Comparison of ENCODE assay signal across 17 mouse cellular contexts in genomic region chr2:68426977-68427577, GRCm38 (mm10). TPM values are rescaled to one million over a fixed set of nuclear protein-coding genes. Genes with fewer than 3 reads are reported as not detected.
DNase-seq lines count a peak whose midpoint lies in the region; ATAC-seq lines count a peak whose summit lies in the region.
"Had no signal": no experiment of that assay in that cellular context is flagged by ENCODE, and none has a peak within 500 bp of the region (broad histone marks: within the 10 kb centered on the region; RNA-seq: fewer than 3 reads in every experiment).

No protein-coding gene starts in this region.

- no peak overlapping the region for H3K9ac ChIP-seq in kidney, embryonic 15.5 days
- no peak overlapping the region for H3K9ac ChIP-seq in liver, embryonic 13.5 days
- H3K9ac ChIP-seq in liver, embryonic 11.5 days (ENCODE audit: low read depth, low read length): no peak overlapping the region
- H3K9ac ChIP-seq: embryonic facial prominence, embryonic 12.5 days; forebrain, embryonic 15.5 days; hindbrain, embryonic 12.5 days; intestine, embryonic 15.5 days had no signal

- peak; percentile 85 for DNase-seq in heart, adult 11 months
- no peak for DNase-seq in heart, adult 9 months (ENCODE audit: low spot score in 2 of 2)
- no peak for DNase-seq in kidney, postnatal 25 days
- no peak for DNase-seq in liver, embryonic 13.5 days
- DNase-seq in liver, embryonic 11.5 days (ENCODE audit: low spot score): no peak
- no peak for DNase-seq in limb, embryonic 10.5 days (ENCODE audit: low spot score)
- DNase-seq: adrenal gland, adult 2 months; adrenal gland, postnatal 25 days; gastrocnemius, postnatal 14 days; heart, postnatal 4 days had no signal

- H3K4me2 ChIP-seq in kidney, embryonic 15.5 days: no peak overlapping the region
- no peak overlapping the region for H3K4me2 ChIP-seq in liver, embryonic 13.5 days
- H3K4me2 ChIP-seq in liver, embryonic 11.5 days: no peak overlapping the region
- H3K4me2 ChIP-seq: embryonic facial prominence, embryonic 12.5 days; forebrain, embryonic 15.5 days; hindbrain, embryonic 12.5 days; intestine, embryonic 15.5 days had no signal

- H3K9me3 ChIP-seq in kidney, embryonic 15.5 days (replicated peaks): no peaks in the 10 kb centered on the region
- H3K9me3 ChIP-seq in liver, embryonic 13.5 days (replicated peaks): no peaks in the 10 kb centered on the region
- H3K9me3 ChIP-seq in liver, embryonic 11.5 days (ENCODE audit: control insufficient read depth, low read length): no peaks in the 10 kb centered on the region
- H3K9me3 ChIP-seq in limb, embryonic 10.5 days (replicated peaks): no peaks in the 10 kb centered on the region
- H3K9me3 ChIP-seq: embryonic facial prominence, embryonic 12.5 days; forebrain, embryonic 15.5 days; heart, embryonic 10.5 days; hindbrain, embryonic 12.5 days; intestine, embryonic 15.5 days had no signal

- no peaks in the 10 kb centered on the region for H3K36me3 ChIP-seq in kidney, embryonic 15.5 days
- no peaks in the 10 kb centered on the region for H3K36me3 ChIP-seq in liver, embryonic 13.5 days
- no peaks in the 10 kb centered on the region for H3K36me3 ChIP-seq in liver, embryonic 11.5 days (ENCODE audit: control insufficient read depth, insufficient read depth, low read length)
- H3K36me3 ChIP-seq in limb, embryonic 10.5 days: peaks cover 14% of the 10 kb centered on the region
- H3K36me3 ChIP-seq: embryonic facial prominence, embryonic 12.5 days; forebrain, embryonic 15.5 days; intestine, embryonic 15.5 days had no signal

- no peaks in the 10 kb centered on the region for H3K27me3 ChIP-seq in kidney, embryonic 15.5 days
- no peaks in the 10 kb centered on the region for H3K27me3 ChIP-seq in liver, embryonic 13.5 days
- no peaks in the 10 kb centered on the region for H3K27me3 ChIP-seq in liver, embryonic 11.5 days (replicated peaks; ENCODE audit: control insufficient read depth, insufficient read depth, low read length)
- no peaks in the 10 kb centered on the region for H3K27me3 ChIP-seq in limb, embryonic 10.5 days (ENCODE audit: low read depth, poor library complexity, severe bottlenecking)
- H3K27me3 ChIP-seq: CH12.LX; embryonic facial prominence, embryonic 12.5 days; forebrain, embryonic 15.5 days; hindbrain, embryonic 12.5 days; intestine, embryonic 15.5 days had no signal

- no peak overlapping the region for H3K27ac ChIP-seq in kidney, embryonic 15.5 days
- H3K27ac ChIP-seq in liver, embryonic 13.5 days: peak overlapping the region; percentile 6; the same call in 1 of the 2 replicates
- H3K27ac ChIP-seq in liver, embryonic 11.5 days (ENCODE audit: low read depth, low read length): no peak overlapping the region
- peak overlapping the region; percentile 34; the same call in 1 of the 2 replicates for H3K27ac ChIP-seq in limb, embryonic 10.5 days
- H3K27ac ChIP-seq: embryonic facial prominence, embryonic 12.5 days; forebrain, embryonic 15.5 days; heart, embryonic 10.5 days; hindbrain, embryonic 12.5 days; intestine, embryonic 15.5 days had no signal

- H3K4me1 ChIP-seq in kidney, embryonic 15.5 days: peaks cover 27% of the 10 kb centered on the region
- H3K4me1 ChIP-seq in liver, embryonic 13.5 days (replicated peaks): peaks cover 26% of the 10 kb centered on the region
- H3K4me1 ChIP-seq in liver, embryonic 11.5 days (replicated peaks; ENCODE audit: control insufficient read depth, insufficient read depth, low read length): peaks cover 6% of the 10 kb centered on the region
- H3K4me1 ChIP-seq in limb, embryonic 10.5 days: peaks cover 29% of the 10 kb centered on the region
- H3K4me1 ChIP-seq: embryonic facial prominence, embryonic 12.5 days; forebrain, embryonic 15.5 days; hindbrain, embryonic 12.5 days had no signal

- peak; percentile 38; the same call in 1 of the 2 replicates for ATAC-seq in kidney, embryonic 15.5 days (replicated peaks; ENCODE audit: low FRiP score)
- no peak for ATAC-seq in liver, embryonic 13.5 days (ENCODE audit: low read depth)
- ATAC-seq in liver, embryonic 11.5 days (replicated peaks; ENCODE audit: low FRiP score): no peak
- ATAC-seq: forebrain, embryonic 15.5 days; intestine, embryonic 15.5 days had no signal

- WGBS in kidney, embryonic 15.5 days: 54% methylated on average over 5 of the region's 5 CpGs
- 63% methylated on average over 5 of the region's 5 CpGs for WGBS in liver, embryonic 13.5 days (ENCODE audit: insufficient replicate concordance)
- 69% methylated on average over 5 of the region's 5 CpGs for WGBS in liver, embryonic 11.5 days
- 71% methylated on average over 5 of the region's 5 CpGs for WGBS in limb, embryonic 10.5 days

- H3K4me3 ChIP-seq in kidney, embryonic 15.5 days (replicated peaks): no peak overlapping the region
- H3K4me3 ChIP-seq in liver, embryonic 13.5 days (replicated peaks): no peak overlapping the region
- H3K4me3 ChIP-seq in liver, embryonic 11.5 days (ENCODE audit: low read depth, low read length): no peak overlapping the region
- H3K4me3 ChIP-seq in limb, embryonic 10.5 days: no peak overlapping the region
- H3K4me3 ChIP-seq: embryonic facial prominence, embryonic 12.5 days; forebrain, embryonic 15.5 days; heart, embryonic 10.5 days; hindbrain, embryonic 12.5 days; intestine, embryonic 15.5 days had no signal

RNA-seq across cellular contexts. Expression of gene Stk39, which starts 45.0 kb away (rescaled TPM):
- 19.9 and 20.0 TPM in 2 replicates for polyA plus RNA-seq in kidney, embryonic 15.5 days (2015; fragmentation: Nextera tagmentation; extraction: Ambion mirVana)
- 1.9 and 2.2 TPM in 2 replicates for polyA plus RNA-seq in liver, embryonic 13.5 days (2015; fragmentation: Nextera tagmentation; extraction: Ambion mirVana)
- polyA plus RNA-seq in liver, embryonic 11.5 days (2014; fragmentation: Nextera tagmentation; extraction: Ambion mirVana): 7.8 and 9.9 TPM in 2 replicates
- polyA plus RNA-seq in limb, embryonic 10.5 days (2016; fragmentation: Nextera tagmentation; extraction: Ambion mirVana): 22.1 and 27.9 TPM in 2 replicates

Comparison
In these comparisons a context has a peak if more than half of its experiments do, and no peak if none do; other contexts are left out.
1. H3K27ac ChIP-seq: peak in liver, embryonic 13.5 days (single experiment) and limb, embryonic 10.5 days (single experiment); none in kidney, embryonic 15.5 days (single experiment) and liver, embryonic 11.5 days (single experiment).